Mouse (Mus musculus) C2C12 (cell line): Measurements from ENCODE around the gene Vmn1r114. TPM values are rescaled to one million over a fixed set of nuclear protein-coding genes. Genes with fewer than 3 reads are reported as not detected.
"Not testable (repeated sequence)": the region's sequence is repeated elsewhere in the genome, so short reads cannot be mapped to it uniquely, and the experiment has no call there.

ENCODE experiments used
- H3K27me3 ChIP-seq: one replicate; pipeline ENCODE4 v1.6.1; 2011; ENCODE audit not compliant: control insufficient read depth, insufficient read depth, insufficient read length
- H3K36me3 ChIP-seq: one replicate; pipeline ENCODE4 v1.6.1; 2011; ENCODE audit not compliant: control insufficient read depth, insufficient read depth
- H3K4me3 ChIP-seq: one replicate; pipeline ENCODE4 v1.5.1; 2011; ENCODE audit warnings: mild to moderate bottlenecking, control low read depth; ENCODE audit not compliant: poor library complexity, insufficient read depth, severe bottlenecking
- H3K79me2 ChIP-seq: one replicate; pipeline ENCODE4 v1.6.1; 2011; ENCODE audit not compliant: control insufficient read depth, insufficient read depth
- H3K79me3 ChIP-seq: one replicate; pipeline ENCODE4 v1.6.1; 2011; ENCODE audit warnings: low read depth, control low read depth
- H3ac ChIP-seq: one replicate; pipeline ENCODE3; 2011; ENCODE audit warnings: low read depth; ENCODE audit not compliant: control insufficient read depth, insufficient read length
- long read RNA-seq, 2 experiments: library from polyadenylated mRNA; unstranded; transcript quantifications; one replicate each; pipeline ENCODE4 v2.0.0; 2019 to 2020
- polyA plus RNA-seq: library from polyadenylated mRNA; unstranded; fragments of >200 nt; fragmentation: generic; extraction: Trizol; gene quantifications from one replicate; pipeline ENCODE4 v1.2.1, GENCODE M21; 2012; ENCODE audit warnings: missing spikeins

Gene Vmn1r114
- not detected for polyA plus RNA-seq
- long read RNA-seq, experiment 1: 0 reads
- long read RNA-seq, experiment 2: 0 reads

DNA sequence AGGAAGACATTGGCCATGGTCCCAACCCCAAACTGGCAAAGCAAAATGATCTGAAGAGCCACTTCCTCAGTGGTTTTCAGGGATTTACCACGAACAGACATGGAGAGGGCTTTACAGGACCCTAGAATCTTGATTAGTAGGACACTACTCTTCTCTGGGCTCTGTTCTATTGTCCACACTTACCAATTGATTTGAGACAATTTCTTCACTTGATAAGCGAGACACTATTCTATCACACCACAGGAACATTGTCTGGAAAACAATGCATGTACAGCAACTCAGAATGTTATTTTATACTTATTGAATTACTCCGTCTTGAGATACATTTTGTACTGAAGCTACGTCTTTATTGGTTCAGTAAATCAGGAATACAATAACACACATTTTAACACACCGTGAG lies at the start of gene Vmn1r114:
Gene Vmn1r114, minus strand, starts transcription at position 101 of the 400 bp plus-strand sequence.
- H3ac ChIP-seq, H3K4me3 ChIP-seq, H3K36me3 ChIP-seq, H3K79me2 ChIP-seq, H3K79me3 ChIP-seq, H3K27me3 ChIP-seq: not testable (repeated sequence)

DNA sequence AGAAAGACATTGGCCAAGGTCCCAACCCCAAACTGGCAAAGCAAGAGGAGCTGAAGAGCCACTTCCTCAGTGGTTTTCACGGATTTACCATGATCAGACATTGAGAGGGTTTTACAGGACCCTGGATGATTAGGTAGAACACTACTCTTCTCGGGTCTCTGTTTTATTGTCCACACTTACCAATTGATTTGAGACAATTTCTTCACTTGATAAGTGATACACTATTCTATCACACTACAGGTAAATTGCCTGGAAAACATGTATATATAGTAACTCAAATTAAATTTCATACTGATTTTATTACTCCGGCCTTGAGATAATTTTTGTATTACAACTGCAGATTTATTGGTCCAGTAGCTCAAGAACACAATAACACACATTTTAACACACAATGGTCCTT lies 32.9 kb upstream of the Vmn1r114 start, which contains the start of gene Vmn1r115:
Gene Vmn1r115, minus strand, starts transcription at position 101 of the 400 bp plus-strand sequence.
- not testable (repeated sequence) for H3K27me3 ChIP-seq, H3K4me3 ChIP-seq, H3K79me3 ChIP-seq, H3ac ChIP-seq, H3K36me3 ChIP-seq, H3K79me2 ChIP-seq

DNA sequence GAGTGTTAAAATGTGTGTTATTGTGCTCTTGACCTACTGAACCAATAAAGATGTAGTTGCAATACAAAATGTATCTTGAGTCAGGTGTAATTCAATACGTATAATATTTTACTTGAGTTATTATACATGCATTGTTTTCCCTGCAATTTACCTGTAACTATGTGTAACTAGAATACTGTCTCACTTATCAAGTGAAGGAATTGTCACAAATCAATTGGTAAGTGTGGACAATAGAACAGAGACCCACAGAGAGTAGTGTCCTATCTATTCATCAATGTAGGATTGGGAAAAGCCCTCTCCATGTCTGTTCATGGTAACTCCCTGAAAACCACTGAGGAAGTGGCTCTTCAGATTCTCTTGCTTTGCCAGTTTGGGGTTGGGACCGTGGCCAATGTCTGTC lies 25.0 kb downstream of the Vmn1r114 start, which contains the start of gene Vmn1r113:
Gene Vmn1r113, plus strand, starts transcription at position 301 of the 400 bp plus-strand sequence.
- H3K36me3 ChIP-seq, H3ac ChIP-seq, H3K4me3 ChIP-seq, H3K27me3 ChIP-seq, H3K79me2 ChIP-seq, H3K79me3 ChIP-seq: not testable (repeated sequence)

DNA sequence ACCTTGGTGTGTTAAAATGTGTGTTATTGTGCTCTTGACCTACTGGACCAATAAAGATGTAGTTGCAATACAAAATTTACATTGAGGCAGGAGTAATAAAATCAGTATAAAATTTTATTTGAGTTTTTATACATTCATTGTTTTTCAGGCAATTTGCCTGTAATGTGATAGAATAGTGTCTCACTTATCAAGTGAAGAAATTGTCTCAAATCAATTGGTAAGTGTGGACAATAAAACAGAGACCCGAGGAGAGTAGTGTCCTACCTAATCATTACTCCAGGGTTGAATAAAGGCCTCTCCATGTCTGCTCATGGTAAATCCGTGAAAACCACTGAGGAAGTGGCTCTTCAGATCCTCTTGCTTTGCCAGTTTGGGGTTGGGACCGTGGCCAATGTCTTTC lies 41.1 kb downstream of the Vmn1r114 start, which contains the start of gene Vmn1r112:
Gene Vmn1r112, plus strand, starts transcription at position 301 of the 400 bp plus-strand sequence.
- not testable (repeated sequence) for H3ac ChIP-seq, H3K79me3 ChIP-seq, H3K79me2 ChIP-seq, H3K36me3 ChIP-seq, H3K27me3 ChIP-seq, H3K4me3 ChIP-seq

Other genes with a start within 250 kb of the Vmn1r114 start
- not detected for gene Gm4141, start 235.9 kb downstream of the Vmn1r114 start, polyA plus RNA-seq
- gene Gm4513, start 213.2 kb downstream of the Vmn1r114 start, polyA plus RNA-seq: not detected
- not detected for gene Vmn1r107, start 143.3 kb downstream of the Vmn1r114 start, polyA plus RNA-seq
- not detected for gene Vmn1r111, start 109.0 kb downstream of the Vmn1r114 start, polyA plus RNA-seq
- gene Gm10668, start 81.6 kb downstream of the Vmn1r114 start, polyA plus RNA-seq: not detected
- not detected for gene Vmn1r112, start 41.0 kb downstream of the Vmn1r114 start, polyA plus RNA-seq
- gene Vmn1r113, start 24.9 kb downstream of the Vmn1r114 start, polyA plus RNA-seq: not detected
- not detected for gene Vmn1r115, start 32.8 kb upstream of the Vmn1r114 start, polyA plus RNA-seq
- gene Vmn1r116, start 60.1 kb upstream of the Vmn1r114 start, polyA plus RNA-seq: not detected
- gene Vmn1r117, start 71.9 kb upstream of the Vmn1r114 start, polyA plus RNA-seq: not detected
- gene Vmn1r118, start 100.2 kb upstream of the Vmn1r114 start, polyA plus RNA-seq: not detected
- not detected for gene Vmn1r119, start 200.3 kb upstream of the Vmn1r114 start, polyA plus RNA-seq
- gene Vmn1r120, start 241.6 kb upstream of the Vmn1r114 start, polyA plus RNA-seq: not detected